Mouse (Mus musculus) lung, adult 2 months (tissue): ENCODE data around the gene Snrpd3.
"Not testable (repeated sequence)": the region's sequence is repeated elsewhere in the genome, so short reads cannot be mapped to it uniquely, and the experiment has no call there.

Experiments
- CTCF ChIP-seq: fragments of 200-500 bp; IDR thresholded peaks from 2 replicates; pipeline ENCODE4 v1.5.1; 2011; ENCODE audit warnings: mild to moderate bottlenecking, low read length, control low read depth; ENCODE audit not compliant: insufficient read depth
- POLR2A ChIP-seq: fragments of 200-500 bp; IDR thresholded peaks from 2 replicates; pipeline ENCODE4 v1.6.1; 2011; ENCODE audit warnings: low read depth, mild to moderate bottlenecking, control low read depth, low read length, borderline replicate concordance; ENCODE audit errors: extremely low read depth

DNA sequence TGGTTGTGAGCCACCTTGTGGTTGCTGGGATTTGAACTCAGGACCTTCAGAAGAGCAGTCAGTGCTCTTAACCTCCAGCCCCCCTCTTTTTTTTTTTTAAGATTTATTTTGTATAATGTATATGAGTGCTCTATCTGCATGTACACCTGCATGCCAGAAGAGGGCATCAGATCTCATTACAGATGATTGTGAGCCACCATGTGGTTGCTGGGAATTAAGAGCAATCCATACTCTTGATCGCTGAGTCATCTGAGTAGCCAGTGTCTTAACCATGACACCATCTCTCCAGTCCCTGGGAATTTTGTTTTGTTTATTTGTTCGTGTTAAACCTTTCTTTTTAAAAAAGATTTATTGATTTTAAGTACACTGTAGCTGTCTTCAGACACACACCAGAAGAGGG lies 49.4 kb downstream of the Snrpd3 start:
- TF ChIP-seq POLR2A, CTCF: not testable (repeated sequence)
